Mouse (Mus musculus): Measurements from ENCODE around the gene Gm17387. TPM values are rescaled to one million over a fixed set of nuclear protein-coding genes. Genes with fewer than 3 reads are reported as not detected.

Gm17387 gene
- total RNA-seq (2023), result not detected

GRCm38 (mm10) chr7:141028831-141029230 is at the start of gene Gm17387:
Gene Gm17387, plus strand, starts transcription at chr7:141029131.

GRCm38 (mm10) chr7:141010593-141010992 is 18.3 kb upstream of the Gm17387 start, which contains the start of gene Ifitm3:
Gene Ifitm3, minus strand, starts transcription at chr7:141010770.

GRCm38 (mm10) chr7:141017824-141018223 is 11.1 kb upstream of the Gm17387 start, which contains the start of gene Ifitm6:
Gene Ifitm6, minus strand, starts transcription at chr7:141017924.

GRCm38 (mm10) chr7:141060426-141061242 is 31.7 kb downstream of the Gm17387 start, which contains the start of gene B4galnt4:
Gene B4galnt4, plus strand, starts transcription at chr7:141061104.

GRCm38 (mm10) chr7:141077841-141078240 is 48.9 kb downstream of the Gm17387 start, which contains the start of gene Pkp3:
Gene Pkp3, plus strand, starts transcription at chr7:141078218.

Other genes with a start within 250 kb of the Gm17387 start
- gene Syce1, start 241.3 kb upstream of the Gm17387 start, total RNA-seq (2023), result not detected
- gene Zfp941, start 207.0 kb upstream of the Gm17387 start, total RNA-seq (2023), result not detected
- gene Urah, start 194.1 kb upstream of the Gm17387 start, total RNA-seq (2023), result not detected
- gene Scgb1c1, start 183.6 kb upstream of the Gm17387 start, total RNA-seq (2023), result not detected
- gene Odf3, start 181.3 kb upstream of the Gm17387 start, total RNA-seq (2023), result not detected
- gene Gm45785, start 172.8 kb upstream of the Gm17387 start, total RNA-seq (2023), result not detected
- gene Ric8a, start 172.2 kb upstream of the Gm17387 start, total RNA-seq (2023), result 104 TPM
- 28.0 TPM for gene Bet1l, start 171.6 kb upstream of the Gm17387 start, total RNA-seq (2023)
- 79.0 TPM for gene Psmd13, start 147.2 kb upstream of the Gm17387 start, total RNA-seq (2023)
- gene Sirt3, start 146.8 kb upstream of the Gm17387 start, total RNA-seq (2023), result 7.8 TPM
- not detected for gene Cox8b, start 128.7 kb upstream of the Gm17387 start, total RNA-seq (2023)
- not detected for gene Nlrp6, start 108.2 kb upstream of the Gm17387 start, total RNA-seq (2023)
- 11.0 TPM for gene Pgghg, start 87.7 kb upstream of the Gm17387 start, total RNA-seq (2023)
- not detected for gene Ifitm5, start 78.8 kb upstream of the Gm17387 start, total RNA-seq (2023)
- gene Gm45717, start 73.2 kb upstream of the Gm17387 start, total RNA-seq (2023), result not detected
- gene Ifitm2, start 73.1 kb upstream of the Gm17387 start, total RNA-seq (2023), result 19.8 TPM
- 5.5 TPM for gene Ifitm1, start 61.9 kb upstream of the Gm17387 start, total RNA-seq (2023)
- 12.2 TPM for gene Ifitm3, start 18.4 kb upstream of the Gm17387 start, total RNA-seq (2023)
- gene Ifitm6, start 11.2 kb upstream of the Gm17387 start, total RNA-seq (2023), result 1.9 TPM
- 1.3 TPM for gene B4galnt4, start 32.0 kb downstream of the Gm17387 start, total RNA-seq (2023)
- 39.7 TPM for gene Pkp3, start 49.1 kb downstream of the Gm17387 start, total RNA-seq (2023)
- 76.9 TPM for gene Sigirr, start 71.4 kb downstream of the Gm17387 start, total RNA-seq (2023)
- gene Ano9, start 88.7 kb downstream of the Gm17387 start, total RNA-seq (2023), result 0.30 TPM
- 12.8 TPM for gene Ptdss2, start 93.3 kb downstream of the Gm17387 start, total RNA-seq (2023)
- 43.4 TPM for gene Rnh1, start 143.7 kb downstream of the Gm17387 start, total RNA-seq (2023)
- gene Hras, start 164.9 kb downstream of the Gm17387 start, total RNA-seq (2023), result 31.0 TPM
- gene Lrrc56, start 165.0 kb downstream of the Gm17387 start, total RNA-seq (2023), result 4.7 TPM
- 3.3 TPM for gene Lmntd2, start 184.9 kb downstream of the Gm17387 start, total RNA-seq (2023)
- gene Rassf7, start 186.7 kb downstream of the Gm17387 start, total RNA-seq (2023), result 10.2 TPM
- 165 TPM for gene Phrf1, start 199.7 kb downstream of the Gm17387 start, total RNA-seq (2023)
- 47.4 TPM for gene Irf7, start 237.3 kb downstream of the Gm17387 start, total RNA-seq (2023)
- not detected for gene Cdhr5, start 247.7 kb downstream of the Gm17387 start, total RNA-seq (2023)

All from CD4-positive naive resting alpha-beta T cell, adult 57 days (primary cell).